Mouse (Mus musculus) heart, embryonic 16.5 days (tissue): ENCODE results near the gene Pkmyt1. TPM values are rescaled to one million over a fixed set of nuclear protein-coding genes. Genes with fewer than 3 reads are reported as not detected.
A peak's percentile ranks its signal among the peaks of the same experiment; 100 is the strongest.

Experiments
- ATAC-seq: fragments of 200-750 bp; cut with Nextera tagmentation; replicated peaks from 2 replicates; pipeline ENCODE4 v1.8.0; 2017; ENCODE audit warnings: moderate number of reproducible peaks; ENCODE audit not compliant: insufficient read depth, low FRiP score; ENCODE audit errors: extremely low read depth
- H3K27ac ChIP-seq: fragments of 300-500 bp; sonication (generic); 2 replicates; pipeline ENCODE4 v1.5.1; 2014; ENCODE audit warnings: mild to moderate bottlenecking, low read length, control low read depth, moderate library complexity
- H3K27me3 ChIP-seq: fragments of 300-500 bp; sonication (generic); 2 replicates; pipeline ENCODE4 v1.6.1; 2014; ENCODE audit warnings: low read length, mixed read lengths; ENCODE audit not compliant: control insufficient read depth, insufficient read depth
- H3K36me3 ChIP-seq: fragments of 300-500 bp; sonication (generic); 2 replicates; pipeline ENCODE4 v1.6.1; 2014; ENCODE audit not compliant: control insufficient read depth, insufficient read depth
- H3K4me1 ChIP-seq: fragments of 300-500 bp; sonication (generic); 2 replicates; pipeline ENCODE4 v1.6.1; 2014; ENCODE audit warnings: low read length, mixed read lengths; ENCODE audit not compliant: control insufficient read depth, insufficient read depth
- H3K4me2 ChIP-seq: fragments of 300-500 bp; sonication (generic); 2 replicates; pipeline ENCODE4 v1.6.1; 2014; ENCODE audit warnings: low read depth, mild to moderate bottlenecking, control low read depth, low read length
- H3K4me3 ChIP-seq: fragments of 300-500 bp; sonication (generic); 2 replicates; pipeline ENCODE4 v1.5.1; 2014; ENCODE audit warnings: mild to moderate bottlenecking, control low read depth, low read length
- H3K9ac ChIP-seq: fragments of 300-500 bp; sonication (generic); 2 replicates; pipeline ENCODE4 v1.6.1; 2014; ENCODE audit warnings: low read length, control low read depth
- H3K9me3 ChIP-seq: fragments of 300-500 bp; sonication (generic); replicated peaks from 2 replicates; pipeline ENCODE4 v1.6.1; 2016; ENCODE audit warnings: low read length; ENCODE audit not compliant: control insufficient read depth
- WGBS: fragments of 180-500 bp; shearing (Covaris S2); extraction: QIAGEN DNeasy Blood & Tissue Kit; methylation state at CpG from one replicate; pipeline ENCODE4 v1.1.7; 2014; 5-methylcytosine and 5-hydroxymethylcytosine counted together
- polyA plus RNA-seq: library from polyadenylated mRNA; unstranded; fragments of >200 nt; fragmentation: Nextera tagmentation; extraction: Ambion mirVana; gene quantifications from 2 replicates; pipeline ENCODE4 v1.2.1, GENCODE M21; 2015

The Pkmyt1 gene
- polyA plus RNA-seq, 1 experiment from 2014 or later, result 33.3 TPM

GRCm38 (mm10) chr17:23785561-23786471 is 59.7 kb downstream of the Pkmyt1 start, which contains the start of gene Flywch2:
Flywch2 (minus strand) TSS chr17:23786081.
- Histone ChIP-seq H3K27me3 (no peaks in the 10 kb centered on the region), H3K4me3 (peak within 1 kb of the TSS; percentile 58), H3K4me2 (peak within 1 kb of the TSS; percentile 92), H3K27ac (no peak within 1 kb of the TSS), H3K4me1 (peaks cover 11% of the 10 kb centered on the region), H3K9ac (peak within 1 kb of the TSS; percentile 73), H3K36me3 (no peaks in the 10 kb centered on the region), H3K9me3 (no peaks in the 10 kb centered on the region)
- 3% methylated on average over 43 of the region's 43 CpGs for WGBS
- ATAC-seq, result peak; percentile 66

Other genes with a start within 250 kb of the Pkmyt1 start
- gene Vmn2r117, start 246.6 kb upstream of the Pkmyt1 start, polyA plus RNA-seq, result not detected in 2 replicates
- 12.9 and 14.5 TPM in 2 replicates for gene Zfp213, start 162.1 kb upstream of the Pkmyt1 start, polyA plus RNA-seq
- gene Zfp13, start 126.8 kb upstream of the Pkmyt1 start, polyA plus RNA-seq, result 7.3 and 8.5 TPM in 2 replicates
- gene Zscan10, start 125.5 kb upstream of the Pkmyt1 start, polyA plus RNA-seq, result not detected in 2 replicates
- gene Mmp25, start 81.1 kb upstream of the Pkmyt1 start, polyA plus RNA-seq, result 0.24 and 0.25 TPM in 2 replicates
- gene Bicdl2, start 65.8 kb upstream of the Pkmyt1 start, polyA plus RNA-seq, result 0.45 and 0.67 TPM in 2 replicates
- 214 and 247 TPM in 2 replicates for gene Hcfc1r1, start 52.7 kb upstream of the Pkmyt1 start, polyA plus RNA-seq
- 38.7 and 39.1 TPM in 2 replicates for gene Thoc6, start 52.5 kb upstream of the Pkmyt1 start, polyA plus RNA-seq
- 100 and 122 TPM in 2 replicates for gene Tnfrsf12a, start 48.9 kb upstream of the Pkmyt1 start, polyA plus RNA-seq
- gene Cldn6, start 47.1 kb upstream of the Pkmyt1 start, polyA plus RNA-seq, result 1.7 and 15.9 TPM in 2 replicates
- gene Cldn9, start 42.3 kb upstream of the Pkmyt1 start, polyA plus RNA-seq, result 0.22 and 0.84 TPM in 2 replicates
- gene 1520401A03Rik, start 3.6 kb upstream of the Pkmyt1 start, polyA plus RNA-seq, result not detected in 2 replicates
- 16.8 and 19.8 TPM in 2 replicates for gene Paqr4, start 14.5 kb downstream of the Pkmyt1 start, polyA plus RNA-seq
- 1.8 and 3.7 TPM in 2 replicates for gene Kremen2, start 19.5 kb downstream of the Pkmyt1 start, polyA plus RNA-seq
- gene Flywch1, start 45.3 kb downstream of the Pkmyt1 start, polyA plus RNA-seq, result 42.2 and 46.9 TPM in 2 replicates
- 4.3 and 5.9 TPM in 2 replicates for gene Flywch2, start 59.7 kb downstream of the Pkmyt1 start, polyA plus RNA-seq
- gene Srrm2, start 64.2 kb downstream of the Pkmyt1 start, polyA plus RNA-seq, result 311 and 314 TPM in 2 replicates
- 812 and 839 TPM in 2 replicates for gene Elob, start 102.8 kb downstream of the Pkmyt1 start, polyA plus RNA-seq
- gene Prss33, start 109.7 kb downstream of the Pkmyt1 start, polyA plus RNA-seq, result not detected in 2 replicates
- gene Prss32, start 117.5 kb downstream of the Pkmyt1 start, polyA plus RNA-seq, result 0.11 and 0.50 TPM in 2 replicates
- gene Prss41, start 117.8 kb downstream of the Pkmyt1 start, polyA plus RNA-seq, result 0.21 and 0.22 TPM in 2 replicates
- gene Prss21, start 141.7 kb downstream of the Pkmyt1 start, polyA plus RNA-seq, result not detected in 2 replicates
- gene Dcpp1, start 154.5 kb downstream of the Pkmyt1 start, polyA plus RNA-seq, result not detected in 2 replicates
- gene Dcpp2, start 154.5 kb downstream of the Pkmyt1 start, polyA plus RNA-seq, result 0.21 TPM in 1 of 2 replicates, not detected in the other
- not detected in 2 replicates for gene Dcpp3, start 191.1 kb downstream of the Pkmyt1 start, polyA plus RNA-seq
- not detected in 2 replicates for gene Sbp, start 215.3 kb downstream of the Pkmyt1 start, polyA plus RNA-seq
- gene Sbpl, start 228.9 kb downstream of the Pkmyt1 start, polyA plus RNA-seq, result not detected in 2 replicates